Mouse (Mus musculus): ENCODE measurements at regions not wholly inside any gene's neighbourhood (a gene's known extent, or its start where the extent isn't known, plus 50 kb on each side); places are given as distances from the start of the nearest gene placed in this dataset.

DNA sequence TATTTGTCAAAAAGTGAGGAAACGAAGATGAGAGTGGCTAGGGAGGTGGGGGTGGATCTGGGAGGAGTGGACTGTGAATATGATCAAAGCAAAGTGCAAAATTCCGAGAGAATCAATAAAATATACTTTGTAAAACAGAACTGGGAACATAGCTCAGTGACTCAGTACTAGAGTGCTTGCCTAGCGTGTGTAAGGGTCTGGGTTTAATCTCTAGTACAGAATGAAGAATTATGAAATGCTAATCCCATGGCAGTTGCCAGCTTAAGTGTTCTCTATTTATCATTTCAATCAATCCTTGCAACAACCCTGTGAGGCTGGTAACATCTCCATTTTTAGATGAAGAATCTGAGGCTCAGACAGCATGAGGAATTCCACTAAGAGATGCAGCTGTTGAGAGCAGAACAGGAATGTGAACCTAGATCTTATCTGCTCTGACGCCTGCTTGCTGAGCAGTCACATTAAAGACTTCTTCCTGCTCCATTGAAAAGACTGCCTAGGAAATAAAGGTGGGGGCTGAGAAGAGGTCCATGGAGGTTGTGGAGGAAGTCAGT lies 152.5 kb downstream of the Nr2f2 start:
- no peak for TF ChIP-seq CTCF (conservative IDR thresholded peaks at IDR 0.05; ENCODE audit: insufficient read depth, insufficient read length, low read depth, low read length)
- no peak for TF ChIP-seq POLR2A (IDR thresholded peaks at IDR 0.05; ENCODE audit: low read depth, low read length)
